Mouse (Mus musculus) hindbrain, postnatal 0 days (tissue): Measurements from ENCODE around the gene Rps6. TPM values are rescaled to one million over a fixed set of nuclear protein-coding genes. Genes with fewer than 3 reads are reported as not detected.

Source experiments
- ATAC-seq: fragments of 200-750 bp; cut with Nextera tagmentation; 2 replicates; pipeline ENCODE4 v1.8.0; 2017; ENCODE audit warnings: mild to moderate bottlenecking, moderate TSS enrichment, moderate library complexity
- DNase-seq: peaks from one replicate; pipeline ENCODE4 v3.0.0-alpha.2; 2015; ENCODE audit warnings: low spot score
- H3K27ac ChIP-seq: fragments of 300-500 bp; sonication (generic); 2 replicates; pipeline ENCODE4 v1.5.1; 2014; ENCODE audit warnings: mild to moderate bottlenecking
- H3K27me3 ChIP-seq: fragments of 300-500 bp; sonication (generic); 2 replicates; pipeline ENCODE4 v1.6.1; 2014; ENCODE audit warnings: low read length, mixed read lengths; ENCODE audit not compliant: insufficient read depth
- H3K36me3 ChIP-seq: fragments of 300-500 bp; sonication (generic); 2 replicates; pipeline ENCODE4 v1.6.1; 2014; ENCODE audit warnings: low read length, mixed read lengths; ENCODE audit not compliant: insufficient read depth
- H3K4me1 ChIP-seq: fragments of 300-500 bp; sonication (generic); 2 replicates; pipeline ENCODE4 v1.6.1; 2014; ENCODE audit warnings: antibody characterized with exemption, low read length, mixed read lengths; ENCODE audit not compliant: insufficient read depth
- H3K4me2 ChIP-seq: fragments of 300-500 bp; sonication (generic); 2 replicates; pipeline ENCODE4 v1.6.1; 2014; ENCODE audit warnings: low read depth, mild to moderate bottlenecking, low read length, moderate library complexity, mixed read lengths
- H3K4me3 ChIP-seq: fragments of 300-500 bp; sonication (generic); 2 replicates; pipeline ENCODE4 v1.5.1; 2014; ENCODE audit warnings: low read length
- H3K9ac ChIP-seq: fragments of 300-500 bp; sonication (generic); replicated peaks from 2 replicates; pipeline ENCODE4 v1.6.1; 2014; ENCODE audit warnings: mild to moderate bottlenecking, low read length, moderate library complexity, mixed read lengths
- H3K9me3 ChIP-seq: fragments of 300-500 bp; sonication (generic); 2 replicates; pipeline ENCODE4 v1.6.1; 2016; ENCODE audit warnings: low read length, mixed read lengths
- CTCF ChIP-seq: IDR thresholded peaks from 2 replicates; pipeline ENCODE4 v1.5.1; 2016; ENCODE audit warnings: antibody characterized with exemption, control low read depth, low read depth
- WGBS: fragments of 180-500 bp; shearing (Covaris S2); extraction: QIAGEN DNeasy Blood & Tissue Kit; methylation state at CpG from one replicate; pipeline ENCODE4 v1.1.7; 2014; 5-methylcytosine and 5-hydroxymethylcytosine counted together
- polyA plus RNA-seq: library from polyadenylated mRNA; unstranded; fragments of >200 nt; fragmentation: Nextera tagmentation; extraction: Ambion mirVana; gene quantifications from 2 replicates; pipeline ENCODE4 v1.2.1, GENCODE M21; 2015
- total RNA-seq: library from RNA; depleted of rRNA; stranded (reverse); fragments of >200 nt; gene quantifications from 2 replicates; pipeline ENCODE4 v1.2.3, GENCODE M21; 2014; rRNA removed

Gene Rps6
- total RNA-seq = 805 and 881 TPM in 2 replicates
- 338 and 363 TPM in 2 replicates for polyA plus RNA-seq

- ATAC-seq (peak; percentile 99), DNase-seq (peak; percentile 99)
- H3K27me3 ChIP-seq = no peaks in the 10 kb centered on the region
- peak within 1 kb of the TSS; percentile 97 for H3K9ac ChIP-seq
- H3K4me1 ChIP-seq = no peaks in the 10 kb centered on the region
- H3K4me2 ChIP-seq = peak within 1 kb of the TSS; percentile 76
- H3K4me3 ChIP-seq = peak within 1 kb of the TSS; percentile 87
- no peaks in the 10 kb centered on the region for H3K9me3 ChIP-seq
- WGBS = under 1% methylated on average over 67 of the region's 68 CpGs
- TF ChIP-seq CTCF = no peak
- peaks cover 18% of the 10 kb centered on the region; the same call in 1 of the 2 replicates for H3K36me3 ChIP-seq
- H3K27ac ChIP-seq = peak within 1 kb of the TSS; percentile 97
Observed at GRCm38 (mm10) chr4:86857113-86858069, at the start of gene Rps6. Gene Rps6, minus strand, starts transcription at chr4:86857412.

- 84% methylated on average over 1 of the region's 1 CpGs for WGBS
- Histone ChIP-seq H3K9ac (no peak overlapping the region), H3K27ac (no peak overlapping the region), H3K4me1 (no peaks in the 10 kb centered on the region), H3K4me3 (no peak overlapping the region), H3K9me3 (no peaks in the 10 kb centered on the region), H3K4me2 (no peak overlapping the region), H3K27me3 (no peaks in the 10 kb centered on the region), H3K36me3 (no peaks in the 10 kb centered on the region)
- no peak for DNase-seq
- no peak for ATAC-seq
- no peak for TF ChIP-seq CTCF
Observed at GRCm38 (mm10) chr4:86905869-86906268, 48.7 kb upstream of the Rps6 start.

- Histone ChIP-seq H3K4me3 (no peak overlapping the region), H3K27me3 (no peaks in the 10 kb centered on the region), H3K4me1 (no peaks in the 10 kb centered on the region), H3K36me3 (no peaks in the 10 kb centered on the region), H3K4me2 (no peak overlapping the region), H3K27ac (no peak overlapping the region), H3K9ac (no peak overlapping the region), H3K9me3 (no peaks in the 10 kb centered on the region)
- TF ChIP-seq CTCF = peak; percentile 46
- ATAC-seq (no peak), DNase-seq (no peak)
- WGBS = 41% methylated on average over 3 of the region's 3 CpGs
Observed at GRCm38 (mm10) chr4:86904969-86905368, 47.8 kb upstream of the Rps6 start.

- H3K4me2 ChIP-seq = no peak overlapping the region
- ATAC-seq = no peak
- no peak overlapping the region for H3K27ac ChIP-seq
- DNase-seq = no peak
- H3K9me3 ChIP-seq = no peaks in the 10 kb centered on the region
- H3K4me1 ChIP-seq = no peaks in the 10 kb centered on the region
- no peak for TF ChIP-seq CTCF
- no peak overlapping the region for H3K9ac ChIP-seq
- H3K36me3 ChIP-seq = no peaks in the 10 kb centered on the region
- H3K27me3 ChIP-seq = no peaks in the 10 kb centered on the region
- 59% methylated on average over 6 of the region's 6 CpGs for WGBS
- no peak overlapping the region for H3K4me3 ChIP-seq
Observed at GRCm38 (mm10) chr4:86902351-86902750, 45.1 kb upstream of the Rps6 start.

- Histone ChIP-seq H3K9ac (no peak overlapping the region), H3K9me3 (no peaks in the 10 kb centered on the region), H3K4me2 (no peak overlapping the region), H3K4me3 (no peak overlapping the region), H3K27me3 (no peaks in the 10 kb centered on the region), H3K4me1 (no peaks in the 10 kb centered on the region), H3K36me3 (no peaks in the 10 kb centered on the region), H3K27ac (no peak overlapping the region)
- no peak for ATAC-seq
- no peak for DNase-seq
- WGBS = 52% methylated on average over 14 of the region's 14 CpGs
- no peak for TF ChIP-seq CTCF
Observed at GRCm38 (mm10) chr4:86898791-86899474, 41.7 kb upstream of the Rps6 start.

- Histone ChIP-seq H3K9me3 (no peaks in the 10 kb centered on the region), H3K27ac (no peak overlapping the region), H3K27me3 (no peaks in the 10 kb centered on the region), H3K36me3 (no peaks in the 10 kb centered on the region), H3K4me1 (no peaks in the 10 kb centered on the region), H3K4me2 (no peak overlapping the region), H3K9ac (no peak overlapping the region), H3K4me3 (no peak overlapping the region)
- 79% methylated on average over 7 of the region's 7 CpGs for WGBS
- DNase-seq = no peak
- ATAC-seq = no peak
- no peak for TF ChIP-seq CTCF
Observed at GRCm38 (mm10) chr4:86897411-86897810, 40.2 kb upstream of the Rps6 start.

GRCm38 (mm10) chr4:86887879-86888278 is 30.7 kb upstream of the Rps6 start:
- H3K9ac ChIP-seq = no peak overlapping the region
- ATAC-seq (no peak), DNase-seq (no peak)
- H3K9me3 ChIP-seq = no peaks in the 10 kb centered on the region
- no peaks in the 10 kb centered on the region for H3K36me3 ChIP-seq
- 72% methylated on average over 5 of the region's 5 CpGs for WGBS
- H3K4me3 ChIP-seq = no peak overlapping the region
- H3K4me1 ChIP-seq = no peaks in the 10 kb centered on the region
- no peak overlapping the region for H3K4me2 ChIP-seq
- peak; percentile 37 for TF ChIP-seq CTCF
- H3K27me3 ChIP-seq = no peaks in the 10 kb centered on the region
- H3K27ac ChIP-seq = no peak overlapping the region
